Mouse (Mus musculus) lung, embryonic 16.5 days (tissue): ENCODE data around the gene Tmem238l. TPM values are rescaled to one million over a fixed set of nuclear protein-coding genes. Genes with fewer than 3 reads are reported as not detected.

Experiments
- ATAC-seq: fragments of 200-750 bp; cut with Nextera tagmentation; 2 replicates; pipeline ENCODE4 v1.8.0; 2017; ENCODE audit warnings: low read depth, mild to moderate bottlenecking, moderate library complexity
- H3K27ac ChIP-seq: fragments of 300-500 bp; sonication (generic); 2 replicates; pipeline ENCODE4 v1.5.1; 2014; ENCODE audit warnings: mild to moderate bottlenecking, control low read depth, low read length
- H3K27me3 ChIP-seq: fragments of 300-500 bp; sonication (generic); 2 replicates; pipeline ENCODE4 v1.6.1; 2014; ENCODE audit warnings: low read depth, low read length, mixed read lengths; ENCODE audit not compliant: control insufficient read depth, insufficient read depth
- H3K36me3 ChIP-seq: fragments of 300-500 bp; sonication (generic); 2 replicates; pipeline ENCODE4 v1.6.1; 2014; ENCODE audit warnings: low read length; ENCODE audit not compliant: control insufficient read depth, insufficient read depth
- H3K4me1 ChIP-seq: fragments of 300-500 bp; sonication (generic); replicated peaks from 2 replicates; pipeline ENCODE4 v1.6.1; 2014; ENCODE audit warnings: low read length, mixed read lengths; ENCODE audit not compliant: control insufficient read depth, insufficient read depth
- H3K4me2 ChIP-seq: fragments of 300-500 bp; sonication (generic); 2 replicates; pipeline ENCODE4 v1.6.1; 2014; ENCODE audit warnings: low read depth, low read length, control low read depth
- H3K4me3 ChIP-seq: fragments of 300-500 bp; sonication (generic); 2 replicates; pipeline ENCODE4 v1.5.1; 2014; ENCODE audit warnings: mild to moderate bottlenecking, low read length, control low read depth
- H3K9ac ChIP-seq: fragments of 300-500 bp; sonication (generic); 2 replicates; pipeline ENCODE4 v1.6.1; 2014; ENCODE audit warnings: low read length, control low read depth
- H3K9me3 ChIP-seq: fragments of 300-500 bp; sonication (generic); 2 replicates; pipeline ENCODE4 v1.6.1; 2016; ENCODE audit warnings: low read length; ENCODE audit not compliant: control insufficient read depth
- WGBS: fragments of 180-500 bp; shearing (Covaris S2); extraction: QIAGEN DNeasy Blood & Tissue Kit; methylation state at CpG from one replicate; pipeline ENCODE4 v1.1.7; 2014; 5-methylcytosine and 5-hydroxymethylcytosine counted together
- polyA plus RNA-seq: library from polyadenylated mRNA; unstranded; fragments of >200 nt; fragmentation: Nextera tagmentation; extraction: Ambion mirVana; gene quantifications from 2 replicates; pipeline ENCODE4 v1.2.1, GENCODE M21; 2015

The Tmem238l gene
- polyA plus RNA-seq, 1 experiment from 2014 or later: not detected

GRCm38 (mm10) chr11:67010430-67010829 is 54.0 kb downstream of the Tmem238l start:
- WGBS: 1% methylated on average over 8 of the region's 8 CpGs
- H3K4me2 ChIP-seq: peak overlapping the region; percentile 38
- H3K9me3 ChIP-seq: no peaks in the 10 kb centered on the region
- no peak overlapping the region for H3K27ac ChIP-seq
- peak overlapping the region; percentile 10; the same call in 1 of the 2 replicates for H3K9ac ChIP-seq
- no peaks in the 10 kb centered on the region for H3K27me3 ChIP-seq
- H3K4me1 ChIP-seq: peaks cover 6% of the 10 kb centered on the region; the same call in 1 of the 2 replicates
- no peaks in the 10 kb centered on the region for H3K36me3 ChIP-seq
- no peak overlapping the region for H3K4me3 ChIP-seq
- peak; percentile 54; the same call in 1 of the 2 replicates for ATAC-seq

GRCm38 (mm10) chr11:67011635-67012034 is 55.2 kb downstream of the Tmem238l start:
- H3K9ac ChIP-seq: no peak overlapping the region
- H3K4me3 ChIP-seq: no peak overlapping the region
- H3K9me3 ChIP-seq: no peaks in the 10 kb centered on the region
- peaks cover 6% of the 10 kb centered on the region; the same call in 1 of the 2 replicates for H3K4me1 ChIP-seq
- ATAC-seq: no peak
- no peak overlapping the region for H3K27ac ChIP-seq
- no peaks in the 10 kb centered on the region for H3K36me3 ChIP-seq
- no peak overlapping the region for H3K4me2 ChIP-seq
- WGBS: 50% methylated on average over 4 of the region's 4 CpGs
- H3K27me3 ChIP-seq: no peaks in the 10 kb centered on the region

Other genes with a start within 250 kb of the Tmem238l start
- 0.94 and 0.99 TPM in 2 replicates for gene Pirt, start 44.7 kb upstream of the Tmem238l start, polyA plus RNA-seq
- 2.4 and 2.5 TPM in 2 replicates for gene Tmem220, start 68.5 kb downstream of the Tmem238l start, polyA plus RNA-seq
- gene Adprm, start 96.0 kb downstream of the Tmem238l start, polyA plus RNA-seq: 29.1 and 29.2 TPM in 2 replicates
- gene Sco1, start 96.0 kb downstream of the Tmem238l start, polyA plus RNA-seq: 14.7 and 15.8 TPM in 2 replicates
- 7.1 and 10.8 TPM in 2 replicates for gene Myh3, start 121.7 kb downstream of the Tmem238l start, polyA plus RNA-seq
- 0.05 TPM in 1 of 2 replicates, not detected in the other for gene Myh2, start 214.4 kb downstream of the Tmem238l start, polyA plus RNA-seq
- 0.35 TPM in 1 of 2 replicates, not detected in the other for gene Myh1, start 243.4 kb downstream of the Tmem238l start, polyA plus RNA-seq